Mouse (Mus musculus): ENCODE data around the gene Cdk1. TPM values are rescaled to one million over a fixed set of nuclear protein-coding genes. Genes with fewer than 3 reads are reported as not detected.

The Cdk1 gene
- 11.5 and 15.7 TPM in 2 replicates for polyA plus RNA-seq (2012; rRNA removed; ENCODE audit: low replicate concordance)

DNA sequence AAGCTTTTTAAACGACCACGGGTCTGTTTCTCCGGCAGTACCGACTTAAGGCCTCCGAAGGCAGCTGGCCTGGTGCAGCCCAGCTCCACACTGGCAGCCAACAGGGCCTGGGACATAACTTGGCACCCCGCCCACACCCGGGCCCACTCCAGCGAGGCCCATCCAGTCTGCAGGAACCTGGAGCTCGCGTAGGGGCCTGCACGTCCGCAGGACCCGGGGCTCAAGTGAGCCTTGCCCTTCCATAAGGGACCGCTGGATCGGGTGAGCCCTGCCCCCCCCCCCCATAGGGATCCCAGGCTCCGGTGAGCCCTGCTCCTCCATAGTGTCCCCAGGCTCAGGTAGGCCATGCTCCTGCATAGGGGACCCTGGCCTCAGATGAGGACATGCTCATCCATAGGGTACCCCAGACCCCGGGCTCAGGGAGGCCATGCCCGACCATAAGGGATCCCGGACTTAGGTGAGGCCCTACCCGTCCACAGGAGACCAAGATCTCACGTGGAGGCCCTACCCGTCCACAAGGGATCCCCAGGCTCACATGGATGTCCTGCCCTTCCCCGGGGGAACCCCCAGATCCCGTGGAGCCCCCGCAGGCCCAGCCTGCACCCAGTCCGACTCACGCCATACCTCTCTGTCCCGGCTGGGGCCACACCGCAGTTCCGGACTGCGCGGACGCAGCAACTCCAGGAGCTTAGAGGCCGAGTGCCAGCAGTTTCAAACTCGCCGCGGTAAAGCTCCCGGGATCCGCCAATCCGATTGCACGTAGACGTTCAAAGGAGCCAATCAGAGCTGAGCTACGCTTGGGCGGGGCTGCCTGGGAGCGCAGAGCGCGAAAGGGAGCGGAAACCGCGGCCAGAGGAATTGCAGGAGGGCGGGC, at the start of gene Cdk1:
Cdk1 (minus strand) TSS at position 727 of the 874 bp plus-strand sequence.

GRCm38 (mm10) chr10:69398763-69399590, 46.2 kb upstream of the Cdk1 start, which contains the start of gene Ank3:
Gene Ank3 (plus strand): TSS chr10:69398773.

Other genes starting within 250 kb of the Cdk1 start
- gene Rhobtb1, start 201.5 kb downstream of the Cdk1 start, polyA plus RNA-seq (2012; rRNA removed; ENCODE audit: low replicate concordance) = 1.4 and 4.0 TPM in 2 replicates
- gene A930033H14Rik, start 139.8 kb downstream of the Cdk1 start, polyA plus RNA-seq (2012; rRNA removed; ENCODE audit: low replicate concordance) = 0.32 TPM in 1 of 2 replicates, not detected in the other
- 4.8 and 5.7 TPM in 2 replicates for gene Ank3, start 45.8 kb upstream of the Cdk1 start, polyA plus RNA-seq (2012; rRNA removed; ENCODE audit: low replicate concordance)

Data from duodenum, adult 2 months (tissue).